Mouse (Mus musculus) forebrain, embryonic 10.5 days (tissue): ENCODE results near the gene Net1. TPM values are rescaled to one million over a fixed set of nuclear protein-coding genes. Genes with fewer than 3 reads are reported as not detected.
"Not testable (repeated sequence)": the region's sequence is repeated elsewhere in the genome, so short reads cannot be mapped to it uniquely, and the experiment has no call there.

Experiments
- DNase-seq: peaks from one replicate; pipeline ENCODE4 v3.0.0-alpha.2; 2017; ENCODE audit warnings: low spot score; ENCODE audit errors: extremely low spot score
- H3K27ac ChIP-seq: fragments of 300-500 bp; sonication (generic); 2 replicates; pipeline ENCODE4 v1.5.1; 2016; ENCODE audit warnings: mild to moderate bottlenecking
- H3K27me3 ChIP-seq: fragments of 300-500 bp; sonication (generic); 2 replicates; pipeline ENCODE4 v1.6.1; 2016; ENCODE audit warnings: mild to moderate bottlenecking; ENCODE audit not compliant: poor library complexity, severe bottlenecking
- H3K36me3 ChIP-seq: fragments of 300-500 bp; sonication (generic); replicated peaks from 2 replicates; pipeline ENCODE4 v1.6.1; 2016; ENCODE audit warnings: mild to moderate bottlenecking, moderate library complexity
- H3K4me1 ChIP-seq: fragments of 300-500 bp; sonication (generic); 2 replicates; pipeline ENCODE4 v1.6.1; 2016
- H3K4me3 ChIP-seq: fragments of 300-500 bp; sonication (generic); 2 replicates; pipeline ENCODE4 v1.5.1; 2016; ENCODE audit warnings: mild to moderate bottlenecking, moderate library complexity
- H3K9me3 ChIP-seq: fragments of 300-500 bp; sonication (generic); 2 replicates; pipeline ENCODE4 v1.6.1; 2016; ENCODE audit warnings: mild to moderate bottlenecking, moderate library complexity
- WGBS: fragments of 180-500 bp; shearing (Covaris S2); methylation state at CpG from one replicate; pipeline ENCODE4 v1.1.7; 2016; 5-methylcytosine and 5-hydroxymethylcytosine counted together
- microRNA-seq: library from miRNA; unstranded; fragments of <30 nt; microRNA quantifications from one replicate; pipeline ENCODE4, GENCODE M21; 2017
- polyA plus RNA-seq: library from polyadenylated mRNA; unstranded; fragments of >200 nt; fragmentation: Nextera tagmentation; extraction: Ambion mirVana; gene quantifications from 2 replicates; pipeline ENCODE4 v1.2.1, GENCODE M21; 2016

Gene Net1
- polyA plus RNA-seq, 1 experiment from 2014 or later: 64.7 TPM

DNA sequence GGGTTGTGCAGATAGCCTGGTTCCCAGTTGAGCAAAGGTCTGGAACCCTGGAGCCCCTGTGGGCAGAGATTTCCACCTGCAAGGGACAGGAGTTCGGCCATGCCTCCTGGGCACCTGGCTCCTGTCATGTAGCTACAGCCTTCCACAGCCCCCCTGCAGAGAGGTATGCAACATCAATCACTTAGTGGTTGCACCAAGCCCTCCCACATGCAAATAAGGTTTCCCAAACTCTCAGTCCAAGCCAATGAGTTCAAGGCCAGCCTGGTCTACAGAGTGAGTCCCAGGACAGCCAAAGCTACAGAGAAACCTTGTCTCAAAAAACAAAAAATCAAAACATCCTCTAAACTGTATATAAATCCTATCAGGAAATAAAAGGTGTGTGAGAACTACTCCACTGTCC, 67.7 kb downstream of the Net1 start:
- 68% methylated on average over 1 of the region's 1 CpGs for WGBS

DNA sequence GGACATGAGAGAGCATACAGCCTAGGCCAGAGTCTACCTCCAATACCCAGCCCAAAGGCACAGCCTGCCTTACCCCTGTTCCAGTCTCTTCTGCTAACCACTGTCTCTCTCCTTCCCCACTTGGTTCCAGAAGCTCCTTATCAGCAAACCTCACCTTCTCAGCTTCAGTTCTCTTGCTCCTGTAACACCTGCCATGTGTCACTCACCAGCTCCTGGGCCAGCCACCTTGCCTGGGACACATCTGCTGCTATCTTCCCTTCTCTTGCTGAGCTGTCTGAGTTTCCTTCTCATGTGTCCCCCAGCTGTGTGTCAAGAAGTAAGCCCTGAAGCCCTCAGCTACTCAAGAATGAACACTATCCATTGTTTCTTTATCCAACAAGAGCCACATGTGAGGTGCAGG, 77.4 kb downstream of the Net1 start:
- not testable (repeated sequence) for H3K27me3 ChIP-seq, H3K27ac ChIP-seq, H3K4me1 ChIP-seq, DNase-seq, H3K4me3 ChIP-seq, H3K36me3 ChIP-seq, H3K9me3 ChIP-seq

More for the DNA sequence above, 67.7 kb downstream of the Net1 start:
- DNase-seq: no peak
- Histone ChIP-seq H3K27ac (no peak overlapping the region), H3K27me3 (no peaks in the 10 kb centered on the region), H3K4me1 (no peaks in the 10 kb centered on the region), H3K9me3 (no peaks in the 10 kb centered on the region), H3K4me3 (no peak overlapping the region), H3K36me3 (no peaks in the 10 kb centered on the region)

DNA sequence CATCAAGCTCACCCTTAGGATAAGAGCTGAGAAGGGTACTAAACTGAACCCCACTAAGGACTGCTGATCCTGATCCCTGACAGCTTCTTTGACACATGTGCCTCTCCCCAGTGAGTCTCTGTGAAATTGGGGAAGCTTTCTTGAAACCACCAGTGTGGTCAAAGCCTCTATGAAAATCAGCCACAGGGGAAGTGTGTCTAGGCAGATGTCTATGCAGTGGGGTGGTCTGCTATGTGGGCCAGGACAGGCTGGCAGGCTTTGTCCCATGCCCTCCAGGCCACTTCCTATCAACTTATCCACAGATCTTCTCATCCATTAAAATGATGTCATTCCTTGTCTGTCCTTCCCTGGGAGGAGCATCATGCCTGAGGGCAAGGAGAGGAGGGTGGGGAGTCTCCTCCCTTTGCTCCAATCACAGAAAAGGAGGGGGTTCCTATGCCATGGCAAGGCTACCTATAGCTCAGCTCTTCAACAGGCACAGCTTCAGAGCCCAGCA, 80.7 kb downstream of the Net1 start, which contains the start of gene Calm4:
Gene Calm4, plus strand, starts transcription at position 446 of the 496 bp plus-strand sequence.
- DNase-seq, H3K4me1 ChIP-seq, H3K27me3 ChIP-seq, H3K36me3 ChIP-seq, H3K4me3 ChIP-seq, H3K9me3 ChIP-seq, H3K27ac ChIP-seq: not testable (repeated sequence)

DNA sequence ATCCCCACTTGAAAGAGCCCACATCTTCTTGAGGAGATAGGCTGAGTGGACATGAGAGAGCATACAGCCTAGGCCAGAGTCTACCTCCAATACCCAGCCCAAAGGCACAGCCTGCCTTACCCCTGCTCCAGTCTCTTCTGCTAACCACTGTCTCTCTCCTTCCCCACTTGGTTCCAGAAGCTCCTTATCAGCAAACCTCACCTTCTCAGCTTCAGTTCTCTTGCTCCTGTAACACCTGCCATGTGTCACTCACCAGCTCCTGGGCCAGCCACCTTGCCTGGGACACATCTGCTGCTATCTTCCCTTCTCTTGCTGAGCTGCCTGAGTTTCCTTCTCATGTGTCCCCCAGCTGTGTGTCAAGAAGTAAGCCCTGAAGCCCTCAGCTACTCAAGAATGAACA, 84.4 kb downstream of the Net1 start:
- not testable (repeated sequence) for H3K27me3 ChIP-seq, H3K4me3 ChIP-seq, H3K27ac ChIP-seq, H3K4me1 ChIP-seq, DNase-seq, H3K36me3 ChIP-seq, H3K9me3 ChIP-seq

DNA sequence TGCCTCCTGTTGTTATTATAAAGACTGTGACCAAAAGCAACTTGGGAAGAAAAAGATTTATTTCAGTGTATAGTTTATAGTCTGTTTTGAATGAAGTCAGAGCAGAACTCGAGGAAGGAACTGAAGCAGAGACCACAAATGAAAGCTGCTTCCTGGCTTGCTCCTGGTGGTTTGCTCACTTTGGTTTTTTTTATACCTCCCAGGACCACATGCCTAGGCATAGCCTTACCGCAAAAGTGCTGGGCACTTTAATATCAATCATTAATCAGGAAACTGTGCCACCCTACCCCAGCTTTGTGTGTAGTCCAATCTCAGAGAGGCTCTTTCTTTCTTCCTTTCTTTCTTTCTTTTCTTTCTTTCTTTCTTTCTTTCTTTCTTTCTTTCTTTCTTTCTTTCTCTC, 85.6 kb downstream of the Net1 start:
- no peak overlapping the region for H3K27ac ChIP-seq
- no peaks in the 10 kb centered on the region for H3K4me1 ChIP-seq
- H3K9me3 ChIP-seq: no peaks in the 10 kb centered on the region
- H3K27me3 ChIP-seq: no peaks in the 10 kb centered on the region
- DNase-seq: no peak
- WGBS: 88% methylated on average over 2 of the region's 2 CpGs
- no peaks in the 10 kb centered on the region for H3K36me3 ChIP-seq
- no peak overlapping the region for H3K4me3 ChIP-seq

Small RNA genes within 50 kb of the gene (microRNA-seq; reads per million reads assigned to microRNA genes)
- gene Gm22460: not detected

Other genes starting within 250 kb of the Net1 start
- not detected in 2 replicates for gene Calml3, start 113.9 kb downstream of the Net1 start, polyA plus RNA-seq
- not detected in 2 replicates for gene Calm4, start 80.5 kb downstream of the Net1 start, polyA plus RNA-seq
- not detected in 2 replicates for gene Calm5, start 64.0 kb downstream of the Net1 start, polyA plus RNA-seq
- not detected in 2 replicates for gene Tubal3, start 54 bp upstream of the Net1 start, polyA plus RNA-seq
- not detected in 2 replicates for gene Ucn3, start 27.1 kb upstream of the Net1 start, polyA plus RNA-seq
- gene Akr1c14, start 130.8 kb upstream of the Net1 start, polyA plus RNA-seq: 0.19 and 0.38 TPM in 2 replicates
- gene Akr1c18, start 232.4 kb upstream of the Net1 start, polyA plus RNA-seq: not detected in 2 replicates